Mouse (Mus musculus): ENCODE measurements around the gene Mettl24.

DNA sequence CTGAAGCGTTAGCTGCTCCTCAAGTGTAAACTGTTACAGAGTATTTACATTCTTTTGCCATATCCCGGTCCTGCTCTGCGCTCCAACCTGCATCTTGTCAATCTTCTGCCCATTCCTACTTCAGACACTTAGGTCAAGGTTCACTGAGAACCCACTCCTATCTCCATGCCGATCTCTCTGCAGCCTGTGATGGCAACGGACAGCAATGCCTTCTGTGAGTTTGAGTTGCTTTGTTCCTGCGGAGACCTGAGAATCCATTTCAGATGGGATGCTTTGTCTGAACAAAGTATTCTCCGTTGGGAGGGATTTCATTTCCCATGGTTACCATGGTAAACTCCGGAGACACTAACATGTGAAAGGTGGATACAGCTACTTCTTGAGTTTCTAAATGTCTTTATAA lies 2.6 kb downstream of the Mettl24 start:
- TF ChIP-seq CTCF (IDR thresholded peaks at IDR 0.05 in 2 of 3, conservative IDR thresholded peaks at IDR 0.05 in 1 of 3; ENCODE audit: control insufficient read depth in 1 of 3, insufficient read depth in 1 of 3, low read depth in 2 of 3, low read length in 3 of 3, poor library complexity in 1 of 3, severe bottlenecking in 1 of 3) (no peak), POLR2A (IDR thresholded peaks at IDR 0.05; ENCODE audit: control insufficient read depth in 1 of 2, insufficient read depth in 1 of 2, low read depth in 1 of 2, low read length in 2 of 2, poor library complexity in 1 of 2) (no peak), GABPA (IDR thresholded peaks at IDR 0.05; ENCODE audit: low read depth, low read length) (no peak), ELF1 (IDR thresholded peaks at IDR 0.05; ENCODE audit: low read depth, low read length) (no peak)

All from MEL (cell line).